Mouse (Mus musculus): ENCODE results near the gene Pygo1. TPM values are rescaled to one million over a fixed set of nuclear protein-coding genes. Genes with fewer than 3 reads are reported as not detected.

The Pygo1 gene
- polyA plus RNA-seq, 1 experiment from 2014 or later: 0.90 TPM

DNA sequence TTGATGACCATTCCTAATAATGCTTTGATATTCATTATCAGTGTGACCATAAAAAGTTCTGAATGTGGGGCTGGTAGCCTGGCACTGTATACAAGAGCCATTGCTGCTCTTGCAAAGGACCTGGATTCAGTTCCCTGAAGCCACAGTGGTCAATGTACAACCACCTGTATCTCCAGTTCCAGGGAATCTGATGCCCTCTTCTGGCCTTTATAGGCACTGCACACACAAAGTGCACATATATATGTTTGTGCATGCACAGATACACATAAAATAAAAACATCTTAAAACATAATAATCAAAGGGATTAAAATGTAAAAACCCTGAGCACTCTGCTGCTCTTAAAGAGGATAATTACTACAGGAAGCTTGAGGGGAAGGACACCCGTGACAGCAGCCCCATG lies 21.6 kb downstream of the Pygo1 start:
- Histone ChIP-seq H3K4me3 (ENCODE audit: low read depth, low read length) (no peak overlapping the region), H3K36me3 (ENCODE audit: control insufficient read depth, insufficient read depth) (no peaks in the 10 kb centered on the region; the same call in 1 of the 2 replicates), H3K27me3 (replicated peaks; ENCODE audit: control insufficient read depth, insufficient read depth, low read length) (no peaks in the 10 kb centered on the region), H3K4me2 (replicated peaks; ENCODE audit: low read depth) (no peak overlapping the region), H3K9me3 (ENCODE audit: control insufficient read depth) (0 out of 2 replicates have a peak, but pooled peaks cover 3% of the 10 kb centered on the region), H3K9ac (ENCODE audit: low read depth, low read length) (no peak overlapping the region), H3K27ac (ENCODE audit: low read depth, low read length) (no peak overlapping the region), H3K4me1 (replicated peaks; ENCODE audit: control insufficient read depth, insufficient read depth, low read length) (no peaks in the 10 kb centered on the region)
- no peak for ATAC-seq
- 0 out of 2 replicates have a peak, but pooled peaks have one; percentile 11 for TF ChIP-seq CTCF (IDR thresholded peaks at IDR 0.05; ENCODE audit: low read depth)
- 92% methylated on average over 1 of the region's 1 CpGs for WGBS

DNA sequence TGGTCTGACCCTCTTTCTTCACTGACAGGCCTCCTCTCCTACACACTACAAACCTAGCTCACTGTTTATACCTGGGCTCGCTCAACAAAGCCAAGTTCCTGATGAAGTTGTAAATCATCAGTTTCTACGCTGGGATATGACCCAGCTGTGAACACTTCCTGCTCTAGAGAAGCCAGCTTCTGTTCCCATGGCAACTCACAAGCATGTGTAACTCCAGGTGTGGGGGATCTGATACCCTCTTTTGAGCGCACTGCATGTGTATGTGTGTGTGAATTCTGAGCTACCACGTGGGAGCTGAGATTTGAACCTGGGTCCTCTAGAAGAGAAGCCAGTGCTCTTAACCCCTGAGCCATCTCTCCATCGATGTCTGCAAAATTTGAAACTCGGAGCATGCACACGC lies 24.1 kb downstream of the Pygo1 start:
- Histone ChIP-seq H3K9ac (ENCODE audit: low read depth, low read length) (no peak overlapping the region), H3K4me3 (ENCODE audit: low read depth, low read length) (no peak overlapping the region), H3K36me3 (ENCODE audit: control insufficient read depth, insufficient read depth) (no peaks in the 10 kb centered on the region; the same call in 1 of the 2 replicates), H3K27ac (ENCODE audit: low read depth, low read length) (no peak overlapping the region), H3K9me3 (ENCODE audit: control insufficient read depth) (0 out of 2 replicates have a peak, but pooled peaks cover 3% of the 10 kb centered on the region), H3K4me2 (replicated peaks; ENCODE audit: low read depth) (no peak overlapping the region), H3K27me3 (replicated peaks; ENCODE audit: control insufficient read depth, insufficient read depth, low read length) (no peaks in the 10 kb centered on the region), H3K4me1 (replicated peaks; ENCODE audit: control insufficient read depth, insufficient read depth, low read length) (no peaks in the 10 kb centered on the region)
- 63% methylated on average over 7 of the region's 7 CpGs for WGBS
- no peak for TF ChIP-seq CTCF (IDR thresholded peaks at IDR 0.05; ENCODE audit: low read depth)
- no peak for ATAC-seq

DNA sequence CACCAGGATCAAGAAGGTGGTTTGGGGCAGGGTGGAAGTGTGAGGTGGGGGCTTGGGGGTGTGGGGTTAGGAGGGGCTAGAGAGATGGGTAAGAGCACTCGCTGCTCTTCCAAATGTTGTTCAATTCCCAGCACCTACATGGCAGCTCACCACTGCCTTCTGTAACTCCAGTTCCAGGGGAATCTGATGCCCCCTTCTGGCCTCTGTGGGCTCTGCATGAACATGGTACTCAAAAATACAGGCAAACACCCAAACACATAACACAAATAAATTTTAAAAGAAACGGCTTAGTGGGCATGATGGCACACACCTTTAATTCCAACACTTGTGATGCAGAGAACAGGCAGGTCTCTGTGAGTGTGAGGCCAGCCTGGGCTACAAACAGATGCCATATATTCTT lies 29.3 kb downstream of the Pygo1 start:
- H3K4me1 ChIP-seq (replicated peaks; ENCODE audit: control insufficient read depth, insufficient read depth, low read length): no peaks in the 10 kb centered on the region
- peak; percentile 62 for TF ChIP-seq CTCF (IDR thresholded peaks at IDR 0.05; ENCODE audit: low read depth)
- H3K4me2 ChIP-seq (replicated peaks; ENCODE audit: low read depth): no peak overlapping the region
- no peaks in the 10 kb centered on the region for H3K27me3 ChIP-seq (replicated peaks; ENCODE audit: control insufficient read depth, insufficient read depth, low read length)
- H3K27ac ChIP-seq (ENCODE audit: low read depth, low read length): no peak overlapping the region
- WGBS: 50% methylated on average over 2 of the region's 2 CpGs
- H3K9me3 ChIP-seq (ENCODE audit: control insufficient read depth): no peaks in the 10 kb centered on the region
- no peak overlapping the region for H3K4me3 ChIP-seq (ENCODE audit: low read depth, low read length)
- no peaks in the 10 kb centered on the region for H3K36me3 ChIP-seq (ENCODE audit: control insufficient read depth, insufficient read depth)
- no peak for ATAC-seq
- no peak overlapping the region for H3K9ac ChIP-seq (ENCODE audit: low read depth, low read length)

DNA sequence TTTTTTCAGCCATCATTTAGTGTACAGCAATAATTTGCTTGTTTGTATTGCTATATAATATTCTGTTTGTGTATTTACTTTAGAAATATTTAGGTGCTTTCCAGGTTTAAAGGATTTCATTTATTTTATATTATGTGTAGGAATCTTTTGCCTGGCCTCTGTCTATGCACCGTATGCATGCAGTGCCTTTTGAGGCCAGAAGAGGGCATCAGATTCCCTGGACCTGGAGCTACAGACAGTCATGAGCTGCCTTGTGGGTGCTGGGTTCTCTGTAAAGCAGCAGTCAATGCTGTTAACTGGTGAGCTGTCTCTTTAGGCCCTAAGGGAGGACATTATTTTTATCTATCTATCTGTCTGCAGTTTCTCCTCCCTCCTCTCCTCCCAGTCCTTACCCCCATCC lies 30.1 kb downstream of the Pygo1 start:
- Histone ChIP-seq H3K36me3 (ENCODE audit: control insufficient read depth, insufficient read depth) (no peaks in the 10 kb centered on the region), H3K27ac (ENCODE audit: low read depth, low read length) (no peak overlapping the region), H3K4me1 (replicated peaks; ENCODE audit: control insufficient read depth, insufficient read depth, low read length) (no peaks in the 10 kb centered on the region), H3K4me3 (ENCODE audit: low read depth, low read length) (no peak overlapping the region), H3K27me3 (replicated peaks; ENCODE audit: control insufficient read depth, insufficient read depth, low read length) (no peaks in the 10 kb centered on the region), H3K4me2 (replicated peaks; ENCODE audit: low read depth) (no peak overlapping the region), H3K9ac (ENCODE audit: low read depth, low read length) (no peak overlapping the region), H3K9me3 (ENCODE audit: control insufficient read depth) (no peaks in the 10 kb centered on the region)
- peak; percentile 78 for TF ChIP-seq CTCF (IDR thresholded peaks at IDR 0.05; ENCODE audit: low read depth)
- 16% methylated on average over 1 of the region's 1 CpGs for WGBS
- ATAC-seq: no peak

DNA sequence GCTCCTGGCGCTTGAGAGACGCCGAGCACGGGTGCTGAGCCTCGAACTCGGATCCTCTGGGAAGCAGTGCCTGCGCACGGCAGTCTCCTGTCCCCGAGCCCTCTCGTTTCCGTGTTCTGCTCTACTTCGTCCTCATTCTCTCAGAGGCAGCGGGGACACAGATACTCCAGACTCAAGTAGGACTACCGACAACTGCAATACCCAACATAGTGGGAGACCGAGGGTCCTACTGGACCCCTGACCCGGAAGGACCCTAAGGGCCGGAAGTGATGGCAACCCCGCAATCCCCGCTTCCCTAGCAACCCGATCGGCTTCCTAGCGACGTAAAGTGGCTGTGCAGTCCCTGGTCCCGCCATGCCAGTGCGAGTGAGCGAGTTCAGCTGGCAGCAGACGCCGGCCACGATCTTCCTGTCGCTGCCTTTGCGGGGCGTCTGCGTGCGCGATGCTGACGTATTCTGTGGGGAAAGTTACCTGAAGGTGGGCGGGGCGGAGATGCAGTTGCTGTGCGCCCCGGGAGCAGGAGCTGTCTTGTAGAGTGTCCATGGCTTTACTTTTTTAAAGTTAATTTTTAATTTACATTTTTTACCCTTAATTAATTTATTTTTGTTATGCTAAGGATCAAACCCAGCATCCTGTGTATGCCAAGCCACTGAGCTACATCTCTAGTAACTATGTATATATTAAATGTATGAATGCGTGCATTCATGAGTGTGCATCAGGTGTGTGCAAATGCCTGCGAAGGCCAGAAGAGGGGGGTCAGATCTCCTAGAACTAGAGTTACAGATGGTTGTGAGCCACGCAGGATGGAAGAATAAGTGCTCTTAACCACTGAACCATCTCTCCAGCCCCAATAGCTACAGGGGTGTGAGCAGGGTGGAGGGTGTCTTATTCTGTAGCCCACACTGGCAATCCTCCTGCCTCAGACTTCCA lies 33.3 kb downstream of the Pygo1 start, which contains the start of the genes Dyx1c1 and Gm44503:
Gene Dyx1c1, plus strand, starts transcription at position 265 of the 930 bp plus-strand sequence.
Gene Gm44503, plus strand, starts transcription at position 332 of the 930 bp plus-strand sequence.
- H3K4me2 ChIP-seq (replicated peaks; ENCODE audit: low read depth): peak within 1 kb of the TSS; percentile 74
- no peak; the same call in none of the 2 replicates for TF ChIP-seq CTCF (IDR thresholded peaks at IDR 0.05; ENCODE audit: low read depth)
- no peaks in the 10 kb centered on the region for H3K27me3 ChIP-seq (replicated peaks; ENCODE audit: control insufficient read depth, insufficient read depth, low read length)
- H3K4me1 ChIP-seq (replicated peaks; ENCODE audit: control insufficient read depth, insufficient read depth, low read length): no peaks in the 10 kb centered on the region
- ATAC-seq: peak; percentile 80
- peak within 1 kb of the TSS; percentile 47 for H3K4me3 ChIP-seq (ENCODE audit: low read depth, low read length)
- no peaks in the 10 kb centered on the region for H3K36me3 ChIP-seq (ENCODE audit: control insufficient read depth, insufficient read depth)
- no peak within 1 kb of the TSS for H3K27ac ChIP-seq (ENCODE audit: low read depth, low read length)
- 2% methylated on average over 43 of the region's 43 CpGs for WGBS
- H3K9me3 ChIP-seq (ENCODE audit: control insufficient read depth): no peaks in the 10 kb centered on the region
- peak within 1 kb of the TSS; percentile 57 for H3K9ac ChIP-seq (ENCODE audit: low read depth, low read length)

DNA sequence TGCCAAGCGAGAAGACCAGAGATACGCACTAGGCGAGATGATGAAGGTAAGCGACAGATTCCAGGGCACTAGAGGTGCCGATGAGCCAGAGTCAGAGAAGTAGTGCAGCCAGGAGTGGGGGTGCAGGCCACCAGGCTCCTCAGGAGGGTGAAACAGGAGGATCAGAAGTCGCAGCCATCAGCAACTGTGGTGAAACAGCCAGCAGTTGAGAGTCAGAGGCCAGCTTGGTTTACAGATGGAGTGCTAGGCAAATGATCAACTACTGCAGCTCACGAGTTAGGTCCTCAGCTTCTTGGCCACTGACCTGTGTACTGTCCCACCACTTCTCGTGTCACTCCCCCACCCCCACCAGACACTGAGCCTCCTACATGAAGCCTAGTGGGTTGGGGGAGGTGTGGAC lies 35.9 kb downstream of the Pygo1 start:
- Histone ChIP-seq H3K4me2 (replicated peaks; ENCODE audit: low read depth) (no peak overlapping the region), H3K36me3 (ENCODE audit: control insufficient read depth, insufficient read depth) (no peaks in the 10 kb centered on the region), H3K4me3 (ENCODE audit: low read depth, low read length) (no peak overlapping the region), H3K4me1 (replicated peaks; ENCODE audit: control insufficient read depth, insufficient read depth, low read length) (no peaks in the 10 kb centered on the region), H3K27ac (ENCODE audit: low read depth, low read length) (no peak overlapping the region), H3K9ac (ENCODE audit: low read depth, low read length) (no peak overlapping the region), H3K9me3 (ENCODE audit: control insufficient read depth) (no peaks in the 10 kb centered on the region), H3K27me3 (replicated peaks; ENCODE audit: control insufficient read depth, insufficient read depth, low read length) (no peaks in the 10 kb centered on the region)
- ATAC-seq: no peak
- 62% methylated on average over 8 of the region's 8 CpGs for WGBS
- TF ChIP-seq CTCF (IDR thresholded peaks at IDR 0.05; ENCODE audit: low read depth): no peak
